8 mouse cellular contexts compared by ENCODE assay signal in genomic region chr3:89868357-89868756, GRCm38 (mm10). TPM values are rescaled to one million over a fixed set of nuclear protein-coding genes. Genes with fewer than 3 reads are reported as not detected.
DNase-seq lines count a peak whose midpoint lies in the region; ATAC-seq and TF ChIP-seq lines count a peak whose summit lies in the region.

No protein-coding gene starts in this region.

- ATAC-seq in forebrain, embryonic 12.5 days (ENCODE audit: low FRiP score): no peak
- ATAC-seq in forebrain, embryonic 11.5 days (replicated peaks; ENCODE audit: low FRiP score): no peak
- peak; percentile 47; the same call in 1 of the 2 replicates for ATAC-seq in midbrain, postnatal 0 days (ENCODE audit: low FRiP score)
- ATAC-seq in midbrain, embryonic 13.5 days: no peak
- ATAC-seq in intestine, embryonic 16.5 days: no peak

- peak overlapping the region; percentile 56 for H3K27ac ChIP-seq in forebrain, embryonic 12.5 days
- no peak overlapping the region for H3K27ac ChIP-seq in forebrain, embryonic 11.5 days (ENCODE audit: low read depth, low read length)
- H3K27ac ChIP-seq in midbrain, postnatal 0 days (ENCODE audit: low read depth, low read length): no peak overlapping the region
- no peak overlapping the region for H3K27ac ChIP-seq in midbrain, embryonic 13.5 days
- peak overlapping the region; percentile 60 for H3K27ac ChIP-seq in intestine, embryonic 16.5 days (ENCODE audit: low read length)

- H3K4me2 ChIP-seq in forebrain, embryonic 12.5 days: no peak overlapping the region
- H3K4me2 ChIP-seq in forebrain, embryonic 11.5 days (ENCODE audit: low read depth, low read length, severe bottlenecking): no peak overlapping the region
- H3K4me2 ChIP-seq in midbrain, postnatal 0 days (ENCODE audit: low read depth, low read length, poor library complexity, severe bottlenecking): no peak overlapping the region
- no peak overlapping the region for H3K4me2 ChIP-seq in midbrain, embryonic 13.5 days (replicated peaks)
- no peak overlapping the region for H3K4me2 ChIP-seq in intestine, embryonic 16.5 days (ENCODE audit: low read depth, low read length)

- H3K4me1 ChIP-seq in forebrain, embryonic 12.5 days: peaks cover 22% of the 10 kb centered on the region
- H3K4me1 ChIP-seq in forebrain, embryonic 11.5 days (replicated peaks; ENCODE audit: control insufficient read depth, insufficient read depth, low read length): peaks cover 2% of the 10 kb centered on the region; the same call in 1 of the 2 replicates
- no peaks in the 10 kb centered on the region; the same call in 1 of the 2 replicates for H3K4me1 ChIP-seq in midbrain, postnatal 0 days (ENCODE audit: insufficient read depth, low read length)
- peaks cover 18% of the 10 kb centered on the region; the same call in 1 of the 2 replicates for H3K4me1 ChIP-seq in midbrain, embryonic 13.5 days (replicated peaks)
- peaks cover 22% of the 10 kb centered on the region for H3K4me1 ChIP-seq in intestine, embryonic 16.5 days (ENCODE audit: control insufficient read depth, insufficient read depth, low read length)

- no peak overlapping the region for H3K4me3 ChIP-seq in forebrain, embryonic 12.5 days (replicated peaks)
- no peak overlapping the region for H3K4me3 ChIP-seq in forebrain, embryonic 11.5 days (ENCODE audit: low read depth, low read length)
- H3K4me3 ChIP-seq in midbrain, postnatal 0 days (ENCODE audit: low read depth, low read length): no peak overlapping the region
- no peak overlapping the region for H3K4me3 ChIP-seq in midbrain, embryonic 13.5 days (replicated peaks)
- no peak overlapping the region for H3K4me3 ChIP-seq in intestine, embryonic 16.5 days (ENCODE audit: low read length)

- H3K9me3 ChIP-seq in forebrain, embryonic 12.5 days: no peaks in the 10 kb centered on the region
- H3K9me3 ChIP-seq in forebrain, embryonic 11.5 days (ENCODE audit: control insufficient read depth, low read length): no peaks in the 10 kb centered on the region
- no peaks in the 10 kb centered on the region for H3K9me3 ChIP-seq in midbrain, postnatal 0 days (ENCODE audit: low read length)
- 0 out of 2 replicates have a peak, but pooled peaks cover 3% of the 10 kb centered on the region for H3K9me3 ChIP-seq in midbrain, embryonic 13.5 days
- no peaks in the 10 kb centered on the region for H3K9me3 ChIP-seq in intestine, embryonic 16.5 days (ENCODE audit: control insufficient read depth, low read length)

- H3K36me3 ChIP-seq in forebrain, embryonic 12.5 days (replicated peaks): no peaks in the 10 kb centered on the region
- H3K36me3 ChIP-seq in forebrain, embryonic 11.5 days (ENCODE audit: control insufficient read depth, insufficient read depth, low read length): no peaks in the 10 kb centered on the region
- no peaks in the 10 kb centered on the region for H3K36me3 ChIP-seq in midbrain, postnatal 0 days (ENCODE audit: insufficient read depth, low read length)
- H3K36me3 ChIP-seq in midbrain, embryonic 13.5 days: no peaks in the 10 kb centered on the region
- H3K36me3 ChIP-seq in intestine, embryonic 16.5 days (ENCODE audit: control insufficient read depth, insufficient read depth, low read length): peaks cover 3% of the 10 kb centered on the region; the same call in 1 of the 2 replicates

- 40% methylated on average over 7 of the region's 7 CpGs for WGBS in forebrain, embryonic 12.5 days
- WGBS in forebrain, embryonic 11.5 days: 40% methylated on average over 7 of the region's 7 CpGs
- WGBS in midbrain, postnatal 0 days: 23% methylated on average over 7 of the region's 7 CpGs
- 21% methylated on average over 7 of the region's 7 CpGs for WGBS in midbrain, embryonic 13.5 days
- 16% methylated on average over 7 of the region's 7 CpGs for WGBS in intestine, embryonic 16.5 days

- no peak for TF ChIP-seq CTCF in midbrain, postnatal 0 days (IDR thresholded peaks at IDR 0.05)

- H3K9ac ChIP-seq in forebrain, embryonic 12.5 days: no peak overlapping the region
- H3K9ac ChIP-seq in forebrain, embryonic 11.5 days (ENCODE audit: low read length): no peak overlapping the region
- no peak overlapping the region for H3K9ac ChIP-seq in midbrain, postnatal 0 days (replicated peaks; ENCODE audit: low read length, poor library complexity, severe bottlenecking)
- no peak overlapping the region for H3K9ac ChIP-seq in midbrain, embryonic 13.5 days (replicated peaks)
- H3K9ac ChIP-seq in intestine, embryonic 16.5 days (ENCODE audit: low read depth, low read length): peak overlapping the region; percentile 29; the same call in 1 of the 2 replicates

- DNase-seq in forebrain, embryonic 11.5 days (ENCODE audit: low spot score): no peak
- peak; percentile 65 for DNase-seq in midbrain, postnatal 0 days (ENCODE audit: low spot score)
- DNase-seq in retina, embryonic 14.5 days (ENCODE audit: low spot score): peak; percentile 39
- DNase-seq in cerebellum, adult 11 months: no peak
- no peak for DNase-seq in thymus, adult 18-20 months

- H3K27me3 ChIP-seq in forebrain, embryonic 12.5 days: no peaks in the 10 kb centered on the region
- H3K27me3 ChIP-seq in forebrain, embryonic 11.5 days (ENCODE audit: control insufficient read depth, insufficient read depth, low read length): no peaks in the 10 kb centered on the region
- no peaks in the 10 kb centered on the region for H3K27me3 ChIP-seq in midbrain, postnatal 0 days (ENCODE audit: insufficient read depth, low read length)
- peaks cover 2% of the 10 kb centered on the region; the same call in 1 of the 2 replicates for H3K27me3 ChIP-seq in midbrain, embryonic 13.5 days
- H3K27me3 ChIP-seq in intestine, embryonic 16.5 days (replicated peaks; ENCODE audit: control insufficient read depth, insufficient read depth, low read length): no peaks in the 10 kb centered on the region

RNA-seq across cellular contexts. Expression of gene She, which starts 37.2 kb away (rescaled TPM):
- 1.7 and 1.8 TPM in 2 replicates for polyA plus RNA-seq in forebrain, embryonic 12.5 days (2016; fragmentation: Nextera tagmentation; extraction: Ambion mirVana)
- 2.0 and 2.4 TPM in 2 replicates for polyA plus RNA-seq in forebrain, embryonic 11.5 days (2014; fragmentation: Nextera tagmentation; extraction: Ambion mirVana)
- 1.8 and 2.7 TPM in 2 replicates for total RNA-seq in midbrain, postnatal 0 days (2014; rRNA removed)
- 0.91 and 1.0 TPM in 2 replicates for polyA plus RNA-seq in midbrain, postnatal 0 days (2015; fragmentation: Nextera tagmentation; extraction: Ambion mirVana)
- 1.1 and 1.6 TPM in 2 replicates for polyA plus RNA-seq in midbrain, embryonic 13.5 days (2015; fragmentation: Nextera tagmentation; extraction: Ambion mirVana)
- 2.3 and 2.6 TPM in 2 replicates for polyA plus RNA-seq in intestine, embryonic 16.5 days (2015; fragmentation: Nextera tagmentation; extraction: Ambion mirVana)

RNA-seq across cellular contexts. Expression of gene Il6ra, which starts 44.6 kb away (rescaled TPM):
- 0.29 and 0.42 TPM in 2 replicates for polyA plus RNA-seq in forebrain, embryonic 12.5 days (2016; fragmentation: Nextera tagmentation; extraction: Ambion mirVana)
- polyA plus RNA-seq in forebrain, embryonic 11.5 days (2014; fragmentation: Nextera tagmentation; extraction: Ambion mirVana): 0.15 and 0.27 TPM in 2 replicates
- 0.99 and 2.0 TPM in 2 replicates for total RNA-seq in midbrain, postnatal 0 days (2014; rRNA removed)
- polyA plus RNA-seq in midbrain, postnatal 0 days (2015; fragmentation: Nextera tagmentation; extraction: Ambion mirVana): 1.1 and 1.8 TPM in 2 replicates
- polyA plus RNA-seq in midbrain, embryonic 13.5 days (2015; fragmentation: Nextera tagmentation; extraction: Ambion mirVana): 0.44 and 0.46 TPM in 2 replicates
- 3.0 and 3.4 TPM in 2 replicates for polyA plus RNA-seq in intestine, embryonic 16.5 days (2015; fragmentation: Nextera tagmentation; extraction: Ambion mirVana)

Comparison
In these comparisons a context has a peak if more than half of its experiments do, and no peak if none do; other contexts are left out.
1. H3K27ac ChIP-seq: peak in forebrain, embryonic 12.5 days (single experiment) and intestine, embryonic 16.5 days (single experiment); none in forebrain, embryonic 11.5 days (single experiment), midbrain, postnatal 0 days (single experiment) and midbrain, embryonic 13.5 days (single experiment).
2. DNase-seq: peak in midbrain, postnatal 0 days (single experiment) and retina, embryonic 14.5 days (single experiment); none in forebrain, embryonic 11.5 days (single experiment), cerebellum, adult 11 months (single experiment) and thymus, adult 18-20 months (0 of 2).